Mouse (Mus musculus): Measurements from ENCODE around the gene Card6. TPM values are rescaled to one million over a fixed set of nuclear protein-coding genes. Genes with fewer than 3 reads are reported as not detected.
"Not testable (repeated sequence)": the region's sequence is repeated elsewhere in the genome, so short reads cannot be mapped to it uniquely, and the experiment has no call there.

Card6 gene
- polyA plus RNA-seq, 1 experiment from 2014 or later, result 0.38 TPM

GRCm38 (mm10) chr15:5142047-5142446, 33.7 kb upstream of the Card6 start:
- peaks cover 23% of the 10 kb centered on the region for H3K4me1 ChIP-seq
- H3K4me3 ChIP-seq, result no peak overlapping the region
- H3K9me3 ChIP-seq, result no peaks in the 10 kb centered on the region
- no peaks in the 10 kb centered on the region for H3K27me3 ChIP-seq
- no peak overlapping the region for H3K9ac ChIP-seq (replicated peaks)
- H3K27ac ChIP-seq (replicated peaks), result no peak overlapping the region
- ATAC-seq (replicated peaks), result no peak
- H3K4me2 ChIP-seq (replicated peaks), result no peak overlapping the region
- 66% methylated on average over 5 of the region's 5 CpGs for WGBS
- no peaks in the 10 kb centered on the region for H3K36me3 ChIP-seq

DNA sequence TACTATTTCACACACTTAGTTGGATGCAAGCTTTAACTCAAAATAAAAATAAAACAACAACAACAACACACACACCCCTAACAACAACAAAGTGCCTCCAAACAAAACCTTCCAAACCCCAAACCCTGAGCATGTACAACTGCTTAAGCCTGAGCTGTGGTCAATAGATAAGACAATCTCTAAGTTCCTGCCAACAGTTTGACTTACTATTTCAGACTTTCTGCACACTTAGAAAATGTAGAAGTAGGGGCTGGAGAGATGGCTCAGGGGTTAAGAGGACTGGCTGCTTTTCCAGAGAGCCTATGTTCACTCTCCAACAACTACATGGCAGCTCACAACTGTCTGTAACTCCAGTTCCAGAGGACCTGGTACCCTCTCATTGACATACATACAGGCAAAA, 32.0 kb upstream of the Card6 start:
- Histone ChIP-seq H3K9ac (replicated peaks) (no peak overlapping the region), H3K27me3 (no peaks in the 10 kb centered on the region), H3K4me2 (replicated peaks) (no peak overlapping the region), H3K36me3 (no peaks in the 10 kb centered on the region), H3K9me3 (no peaks in the 10 kb centered on the region), H3K4me1 (peaks cover 20% of the 10 kb centered on the region), H3K4me3 (no peak overlapping the region), H3K27ac (replicated peaks) (no peak overlapping the region)
- ATAC-seq (replicated peaks), result no peak

DNA sequence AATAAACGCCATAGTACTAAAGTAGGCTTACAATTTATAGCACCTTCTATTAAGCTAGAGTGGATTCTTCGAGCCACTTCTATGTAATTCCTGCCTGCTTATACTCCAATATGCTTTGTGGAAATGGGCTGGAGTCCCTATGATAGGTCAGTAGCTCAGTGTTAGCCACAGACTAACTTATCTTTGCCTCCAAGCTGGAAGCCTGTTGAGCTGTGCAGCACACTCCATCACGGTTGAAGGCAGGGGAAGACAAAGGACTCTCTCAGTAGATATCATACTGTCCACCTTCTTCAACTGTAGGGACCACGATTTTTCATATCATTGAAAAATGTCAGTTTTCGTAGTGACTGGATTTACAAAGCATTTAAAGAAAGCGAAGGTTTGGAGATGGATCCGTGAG, 31.5 kb upstream of the Card6 start:
- Histone ChIP-seq H3K9ac (replicated peaks) (no peak overlapping the region), H3K4me2 (replicated peaks) (no peak overlapping the region), H3K27ac (replicated peaks) (no peak overlapping the region), H3K36me3 (no peaks in the 10 kb centered on the region), H3K4me1 (peaks cover 15% of the 10 kb centered on the region), H3K4me3 (no peak overlapping the region), H3K27me3 (no peaks in the 10 kb centered on the region), H3K9me3 (no peaks in the 10 kb centered on the region)
- WGBS, result 92% methylated on average over 7 of the region's 7 CpGs
- no peak for ATAC-seq (replicated peaks)

GRCm38 (mm10) chr15:5139366-5139765, 31.0 kb upstream of the Card6 start:
- WGBS, result 94% methylated on average over 2 of the region's 2 CpGs
- Histone ChIP-seq H3K36me3 (no peaks in the 10 kb centered on the region), H3K4me3 (no peak overlapping the region), H3K27me3 (no peaks in the 10 kb centered on the region), H3K27ac (replicated peaks) (no peak overlapping the region), H3K9ac (replicated peaks) (no peak overlapping the region), H3K9me3 (no peaks in the 10 kb centered on the region), H3K4me1 (peaks cover 10% of the 10 kb centered on the region), H3K4me2 (replicated peaks) (no peak overlapping the region)
- ATAC-seq (replicated peaks), result no peak

DNA sequence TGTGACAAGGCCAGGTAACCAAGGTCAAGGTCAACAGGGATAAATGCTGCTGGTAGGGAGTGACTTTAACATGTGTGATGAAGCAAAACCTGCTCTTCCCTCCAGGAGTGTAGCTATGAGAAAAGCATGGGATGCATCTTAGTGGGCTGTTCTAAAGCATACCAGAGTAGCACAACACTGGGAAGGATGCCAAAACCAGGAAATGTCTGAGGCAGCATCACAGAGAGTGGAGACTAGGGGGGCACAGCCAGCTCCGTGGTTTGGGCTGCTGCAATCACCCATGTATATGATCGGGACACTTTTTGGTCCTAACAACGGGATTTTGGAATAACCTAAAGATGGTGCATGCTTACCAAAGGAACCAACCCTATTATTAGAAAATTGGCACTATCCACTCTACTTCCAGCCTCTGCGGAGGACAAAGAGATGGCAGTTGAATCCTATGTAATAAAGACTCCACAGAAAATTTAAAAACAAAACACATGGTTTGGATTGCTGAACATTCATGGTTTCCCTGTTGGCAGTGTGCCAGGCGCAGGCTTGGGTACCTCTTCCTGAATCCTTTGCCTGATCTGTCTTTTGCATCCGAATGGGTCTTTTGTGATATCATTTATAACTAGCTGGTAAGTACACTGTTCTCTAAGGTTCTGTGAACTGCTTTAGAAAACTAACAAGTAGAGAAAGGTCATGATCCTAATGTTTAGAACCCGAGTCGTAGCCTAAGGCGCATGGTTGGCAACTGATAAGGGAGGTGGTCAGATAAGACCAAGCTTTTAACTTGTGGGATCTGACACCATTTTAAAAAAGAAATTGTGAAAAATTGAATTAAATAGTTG, 29.9 kb upstream of the Card6 start:
- no peak overlapping the region for H3K9ac ChIP-seq (replicated peaks)

GRCm38 (mm10) chr15:5134945-5135483, 26.7 kb upstream of the Card6 start:
- Histone ChIP-seq H3K9ac (replicated peaks) (no peak overlapping the region), H3K4me3 (no peak overlapping the region), H3K36me3 (no peaks in the 10 kb centered on the region), H3K4me1 (peaks cover 8% of the 10 kb centered on the region), H3K27me3 (no peaks in the 10 kb centered on the region), H3K4me2 (replicated peaks) (no peak overlapping the region), H3K27ac (replicated peaks) (no peak overlapping the region), H3K9me3 (no peaks in the 10 kb centered on the region)
- 82% methylated on average over 8 of the region's 8 CpGs for WGBS
- ATAC-seq (replicated peaks), result no peak

More for the DNA sequence above, 29.9 kb upstream of the Card6 start:
- Histone ChIP-seq H3K9me3 (no peaks in the 10 kb centered on the region), H3K4me1 (peaks cover 8% of the 10 kb centered on the region), H3K4me2 (replicated peaks) (peak overlapping the region; percentile 18; the same call in 1 of the 2 replicates), H3K4me3 (no peak overlapping the region), H3K27ac (replicated peaks) (peak overlapping the region; percentile 65), H3K27me3 (no peaks in the 10 kb centered on the region), H3K36me3 (no peaks in the 10 kb centered on the region)
- 45% methylated on average over 9 of the region's 9 CpGs for WGBS
- peak; percentile 91 for ATAC-seq (replicated peaks)

GRCm38 (mm10) chr15:5134179-5134578, 25.8 kb upstream of the Card6 start:
- Histone ChIP-seq H3K9me3 (no peaks in the 10 kb centered on the region), H3K36me3 (no peaks in the 10 kb centered on the region), H3K27me3 (no peaks in the 10 kb centered on the region), H3K4me2 (replicated peaks) (no peak overlapping the region), H3K9ac (replicated peaks) (no peak overlapping the region), H3K27ac (replicated peaks) (no peak overlapping the region), H3K4me1 (peaks cover 8% of the 10 kb centered on the region), H3K4me3 (no peak overlapping the region)
- no peak for ATAC-seq (replicated peaks)
- 73% methylated on average over 3 of the region's 3 CpGs for WGBS

DNA sequence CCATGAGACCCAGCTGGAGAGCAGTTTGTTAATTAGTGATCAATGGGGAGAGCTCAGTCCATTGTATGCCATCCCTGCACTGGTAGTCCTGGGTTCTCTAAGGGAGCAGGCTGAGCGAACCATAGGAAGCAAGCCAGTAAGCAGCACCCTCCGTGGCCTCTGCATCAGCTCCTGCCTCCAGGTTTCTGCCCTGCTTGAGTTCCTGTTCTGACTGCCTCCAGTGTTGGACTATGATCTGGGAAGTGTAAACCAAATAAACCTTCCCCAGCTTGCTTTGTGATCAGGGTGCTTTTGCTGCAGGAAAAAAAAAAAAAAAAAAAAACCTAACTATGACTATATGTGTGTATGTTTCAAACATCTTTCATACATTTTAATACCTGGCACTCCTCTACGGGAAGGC, 25.0 kb upstream of the Card6 start:
- H3K4me2 ChIP-seq (replicated peaks), result no peak overlapping the region
- H3K27me3 ChIP-seq, result no peaks in the 10 kb centered on the region
- H3K36me3 ChIP-seq, result no peaks in the 10 kb centered on the region
- no peak overlapping the region for H3K9ac ChIP-seq (replicated peaks)
- no peak overlapping the region for H3K4me3 ChIP-seq
- peaks cover 6% of the 10 kb centered on the region for H3K4me1 ChIP-seq
- 42% methylated on average over 3 of the region's 3 CpGs for WGBS
- ATAC-seq (replicated peaks), result no peak
- no peak overlapping the region for H3K27ac ChIP-seq (replicated peaks)
- no peaks in the 10 kb centered on the region for H3K9me3 ChIP-seq

DNA sequence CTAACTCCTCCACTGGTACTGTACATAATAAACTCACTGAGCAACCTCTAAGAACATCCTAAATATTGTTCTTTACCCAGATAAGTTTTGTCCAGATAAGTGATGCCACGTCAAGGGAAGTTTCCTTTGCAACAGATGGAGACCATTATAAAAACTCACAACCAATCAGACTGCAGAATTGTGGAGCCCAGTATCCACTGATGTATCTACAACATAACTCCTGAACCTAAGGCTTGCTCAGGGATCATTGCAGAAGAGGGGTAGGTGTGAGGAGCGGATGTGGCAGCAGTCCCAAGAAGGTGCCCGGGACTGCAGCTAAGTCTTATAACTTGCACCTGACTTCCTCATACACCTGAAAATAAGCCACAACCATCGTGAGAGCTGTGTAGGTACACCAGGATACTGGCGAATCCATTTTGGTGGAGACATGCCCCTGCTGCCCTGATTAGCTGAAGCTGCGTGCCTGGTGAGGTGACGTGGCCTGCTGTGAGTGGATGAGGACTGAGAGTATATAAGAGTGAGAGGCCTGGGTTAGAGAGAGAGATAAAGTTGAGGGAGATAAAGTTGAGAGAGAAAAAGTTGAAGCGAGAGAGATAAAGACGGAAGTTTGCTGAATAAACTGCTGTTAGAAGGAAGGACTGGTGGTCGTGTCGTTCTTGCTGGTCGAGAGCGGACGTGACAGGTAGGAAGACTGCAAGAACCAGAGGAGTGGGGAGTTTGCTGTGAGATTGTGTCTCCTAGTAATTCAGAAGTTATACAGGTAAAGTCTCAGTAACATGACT, 22.7 kb upstream of the Card6 start:
- H3K4me2 ChIP-seq (replicated peaks); H3K9me3 ChIP-seq: not testable (repeated sequence)
- 91% methylated on average over 14 of the region's 14 CpGs for WGBS

DNA sequence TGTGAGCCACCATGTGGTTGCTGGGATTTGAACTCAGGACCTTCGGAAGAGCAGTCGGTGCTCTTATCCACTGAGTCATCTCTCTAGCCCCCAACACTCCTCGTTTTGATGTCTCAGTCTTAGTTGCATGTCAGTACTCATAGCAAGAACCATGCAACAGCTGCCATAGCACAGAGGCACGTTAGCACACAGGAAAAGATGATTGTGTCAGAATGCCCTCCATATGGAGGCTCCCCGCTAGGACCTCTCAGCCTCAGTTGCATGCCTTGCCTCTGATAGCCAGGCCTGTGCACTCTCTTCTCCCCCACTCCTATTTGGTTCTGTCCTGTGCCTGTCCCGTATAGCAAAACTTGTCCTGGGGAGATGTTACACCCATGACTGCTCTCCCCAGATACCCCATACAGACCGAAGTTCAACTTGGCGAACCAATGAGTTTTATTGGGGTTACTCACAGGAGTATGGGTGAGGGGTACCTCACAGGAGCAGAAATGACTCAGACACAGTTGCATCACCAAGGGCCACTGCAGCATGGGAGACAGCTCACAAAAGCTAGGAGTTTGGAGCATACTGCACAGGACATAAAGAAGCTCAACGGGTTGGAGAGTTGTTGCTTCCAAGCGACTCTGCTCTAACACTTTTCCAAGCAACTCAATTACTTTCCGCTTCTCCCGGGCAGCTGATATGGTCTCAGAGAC, 20.9 kb upstream of the Card6 start:
- H3K27ac ChIP-seq (replicated peaks), result no peak overlapping the region
- peaks cover 11% of the 10 kb centered on the region for H3K36me3 ChIP-seq
- no peaks in the 10 kb centered on the region for H3K4me1 ChIP-seq
- H3K4me2 ChIP-seq (replicated peaks), result no peak overlapping the region
- no peak overlapping the region for H3K9ac ChIP-seq (replicated peaks)
- H3K27me3 ChIP-seq, result no peaks in the 10 kb centered on the region
- WGBS, result 89% methylated on average over 12 of the region's 12 CpGs
- H3K4me3 ChIP-seq, result no peak overlapping the region
- ATAC-seq (replicated peaks), result no peak
- no peaks in the 10 kb centered on the region for H3K9me3 ChIP-seq

More for the DNA sequence above, 22.7 kb upstream of the Card6 start:
- H3K4me3 ChIP-seq; H3K27ac ChIP-seq (replicated peaks); H3K4me1 ChIP-seq; H3K9ac ChIP-seq (replicated peaks); H3K27me3 ChIP-seq; ATAC-seq (replicated peaks); H3K36me3 ChIP-seq: not testable (repeated sequence)

DNA sequence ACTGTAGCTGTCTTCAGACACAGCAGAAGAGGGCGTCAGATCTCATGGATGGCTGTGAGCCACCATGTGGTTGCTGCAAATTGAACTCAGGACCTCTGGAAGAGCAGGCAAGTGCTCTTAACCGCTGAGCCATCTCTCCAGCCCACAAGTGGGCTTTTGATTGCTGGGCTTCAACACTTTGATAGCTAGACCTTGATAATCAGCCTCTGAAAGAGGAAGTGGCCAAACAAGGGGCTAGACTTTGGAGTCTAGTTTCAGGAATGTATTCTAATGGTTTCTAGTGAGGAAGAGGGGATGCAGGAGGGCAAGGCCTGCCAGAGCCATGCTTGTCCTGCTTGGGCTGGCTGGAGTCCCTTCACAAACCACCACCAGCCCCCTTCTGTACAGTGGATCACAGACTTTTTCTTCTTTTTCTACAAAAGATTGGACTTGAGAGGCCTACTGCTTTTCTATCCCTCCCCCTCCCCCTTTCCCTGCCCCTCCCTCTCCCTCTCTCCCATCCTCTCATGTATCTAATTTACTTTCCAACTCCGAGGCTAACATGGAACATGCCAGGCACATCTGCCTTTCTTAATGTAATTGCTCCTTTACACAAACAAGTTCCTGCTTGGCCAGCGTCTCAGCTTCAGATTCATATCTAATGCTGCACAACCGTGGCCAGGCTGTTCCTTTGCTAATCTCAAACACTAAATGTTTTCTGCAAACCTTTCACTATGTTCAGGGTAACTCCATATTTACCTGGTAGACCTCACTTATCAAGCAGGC, 20.0 kb upstream of the Card6 start:
- H3K36me3 ChIP-seq, result peaks cover 12% of the 10 kb centered on the region
- H3K9me3 ChIP-seq, result no peaks in the 10 kb centered on the region
- no peaks in the 10 kb centered on the region for H3K27me3 ChIP-seq
- no peak overlapping the region for H3K4me3 ChIP-seq
- 81% methylated on average over 5 of the region's 5 CpGs for WGBS
- no peak overlapping the region for H3K9ac ChIP-seq (replicated peaks)
- no peak for ATAC-seq (replicated peaks)
- H3K27ac ChIP-seq (replicated peaks), result no peak overlapping the region
- H3K4me1 ChIP-seq, result no peaks in the 10 kb centered on the region
- no peak overlapping the region for H3K4me2 ChIP-seq (replicated peaks)
